Mouse (Mus musculus): ENCODE data around the gene Vps13d. TPM values are rescaled to one million over a fixed set of nuclear protein-coding genes. Genes with fewer than 3 reads are reported as not detected.

Vps13d gene
- total and polyA plus RNA-seq, 3 experiments = 9.4 to 9.8 (median 9.7) TPM

DNA sequence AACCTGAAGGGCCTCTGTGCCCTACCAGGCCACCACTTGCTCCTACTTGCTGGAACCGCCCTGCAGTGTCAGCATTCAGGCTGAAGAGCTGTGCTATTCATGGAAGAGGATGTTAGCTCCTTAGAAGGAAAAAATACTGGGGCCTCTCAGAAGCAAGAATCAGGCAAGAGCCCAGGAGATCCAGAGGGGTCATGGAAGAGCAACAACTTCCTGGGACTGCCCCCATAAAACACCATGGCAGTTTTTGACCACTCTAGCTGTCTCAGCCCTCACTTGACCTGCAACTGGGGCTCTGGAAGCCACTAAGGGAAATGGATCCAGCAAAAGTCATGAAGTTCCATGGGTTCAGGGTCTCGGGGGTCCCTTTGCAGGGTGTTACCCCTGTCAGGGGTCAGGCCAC, 20.6 kb upstream of the Vps13d start:
- no peaks in the 10 kb centered on the region for H3K9me3 ChIP-seq (replicated peaks; ENCODE audit: low read length)
- no peaks in the 10 kb centered on the region for H3K27me3 ChIP-seq (replicated peaks)
- no peak overlapping the region for H3K4me2 ChIP-seq (ENCODE audit: insufficient read depth, low read depth, poor library complexity, severe bottlenecking)
- dilution Hi-C loops (cut with MboI; ENCODE audit: extremely low pct_ligation_motif_present, extremely low pct_unique_long_range_greater_than_20kb, low sequenced_read_pairs) (no loop called here), in situ Hi-C loops (cut with MboI; ENCODE audit: low pct_ligation_motif_present, low pct_unique_long_range_greater_than_20kb, low sequenced_read_pairs) (loop anchor here (5.0 kb wide), 1 partner anchor 67 kb away; no protein-coding TSS in a partner anchor)
- H3K79me2 ChIP-seq (replicated peaks; ENCODE audit: control insufficient read depth, extremely low read depth, insufficient read depth, poor library complexity, severe bottlenecking) = no peaks in the 10 kb centered on the region
- H3K27ac ChIP-seq (ENCODE audit: insufficient read depth, low read depth) = no peak overlapping the region
- TF ChIP-seq RCOR1 (conservative IDR thresholded peaks at IDR 0.05; ENCODE audit: low read depth, low read length) = no peak
- peaks cover 7 to 28% of the 10 kb centered on the region in 2 experiments; a peak in 3 of 4 replicates for H3K4me1 ChIP-seq (ENCODE audit: control insufficient read depth in 1 of 2, insufficient read depth in 2 of 2)
- no peak for DNase-seq (ENCODE audit: extremely low read depth)
- H3K4me3 ChIP-seq (replicated peaks in 1 of 3; ENCODE audit: low read depth in 2 of 3, low read length in 2 of 3, poor library complexity in 1 of 3) = no peak overlapping the region
- no peak overlapping the region for H3K9ac ChIP-seq (ENCODE audit: insufficient read depth, low read depth)
- H3K36me3 ChIP-seq (replicated peaks in 1 of 2; ENCODE audit: control insufficient read depth in 1 of 2, insufficient read depth in 1 of 2, low read length in 1 of 2) = peaks cover 44 to 74% of the 10 kb centered on the region in 2 experiments

DNA sequence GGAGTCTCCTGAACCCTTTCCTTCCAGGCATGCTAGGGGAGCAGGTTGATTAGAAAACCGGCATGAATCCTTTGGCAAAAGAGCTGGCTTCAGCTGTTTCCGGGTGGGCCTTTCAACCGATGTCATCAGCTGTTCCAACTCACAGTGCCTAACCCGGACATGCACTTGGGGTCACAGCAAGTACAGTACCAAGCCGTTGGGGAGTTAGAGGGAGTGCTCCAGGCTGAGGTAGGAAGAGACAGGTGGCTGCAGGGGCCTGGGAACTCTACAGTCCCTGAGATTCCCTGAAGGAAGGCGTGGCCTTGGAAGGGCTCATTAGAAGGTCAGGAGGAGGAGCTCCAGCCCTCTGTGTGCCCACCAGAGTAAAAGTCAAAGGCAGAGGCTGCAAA, 20.0 kb upstream of the Vps13d start:
- Histone ChIP-seq H3K4me3 (replicated peaks in 1 of 3; ENCODE audit: low read depth in 2 of 3, low read length in 2 of 3, poor library complexity in 1 of 3) (no peak overlapping the region), H3K4me2 (ENCODE audit: insufficient read depth, low read depth, poor library complexity, severe bottlenecking) (no peak overlapping the region), H3K27me3 (replicated peaks) (no peaks in the 10 kb centered on the region), H3K9ac (ENCODE audit: insufficient read depth, low read depth) (no peak overlapping the region), H3K36me3 (replicated peaks in 1 of 2; ENCODE audit: control insufficient read depth in 1 of 2, insufficient read depth in 1 of 2, low read length in 1 of 2) (peaks cover 44 to 68% of the 10 kb centered on the region in 2 experiments), H3K9me3 (replicated peaks; ENCODE audit: low read length) (no peaks in the 10 kb centered on the region), H3K4me1 (ENCODE audit: control insufficient read depth in 1 of 2, insufficient read depth in 2 of 2) (peaks cover under 1 to 26% of the 10 kb centered on the region in 2 experiments; a peak in 3 of 4 replicates), H3K27ac (ENCODE audit: insufficient read depth, low read depth) (no peak overlapping the region), H3K79me2 (replicated peaks; ENCODE audit: control insufficient read depth, extremely low read depth, insufficient read depth, poor library complexity, severe bottlenecking) (no peaks in the 10 kb centered on the region)
- in situ Hi-C loops (cut with MboI; ENCODE audit: low pct_ligation_motif_present, low pct_unique_long_range_greater_than_20kb, low sequenced_read_pairs) (loop anchor here (5.0 kb wide), 1 partner anchor 68 kb away; no protein-coding TSS in a partner anchor), dilution Hi-C loops (cut with MboI; ENCODE audit: extremely low pct_ligation_motif_present, extremely low pct_unique_long_range_greater_than_20kb, low sequenced_read_pairs) (no loop called here)
- no peak for DNase-seq (ENCODE audit: extremely low read depth)
- no peak for TF ChIP-seq CHD2 (IDR thresholded peaks at IDR 0.05; ENCODE audit: low read length)
- TF ChIP-seq CHD1 (IDR thresholded peaks at IDR 0.05; ENCODE audit: low read depth, low read length) = no peak
- TF ChIP-seq USF2 (conservative IDR thresholded peaks at IDR 0.05; ENCODE audit: low read depth, low read length) = no peak
- TF ChIP-seq ZNF384 (IDR thresholded peaks at IDR 0.05; ENCODE audit: low read depth, low read length) = no peak
- no peak for TF ChIP-seq MAFK (IDR thresholded peaks at IDR 0.05; ENCODE audit: insufficient replicate concordance, low read length)
- no peak for TF ChIP-seq KAT2A (IDR thresholded peaks at IDR 0.05; ENCODE audit: insufficient replicate concordance, low read length)
- TF ChIP-seq POLR2A (IDR thresholded peaks at IDR 0.05; ENCODE audit: low read depth, low read length) = no peak
- TF ChIP-seq IRF4 (IDR thresholded peaks at IDR 0.05; ENCODE audit: low read depth, low read length) = no peak
- TF ChIP-seq POLR2AphosphoS2 (IDR thresholded peaks at IDR 0.05; ENCODE audit: low read depth, low read length) = no peak
- TF ChIP-seq ZC3H11A (IDR thresholded peaks at IDR 0.05; ENCODE audit: low read depth, low read length) = no peak
- TF ChIP-seq CTCF (conservative IDR thresholded peaks at IDR 0.05 in 1 of 2, IDR thresholded peaks at IDR 0.05 in 1 of 2; ENCODE audit: low read depth in 2 of 2, low read length in 2 of 2) = no peak
- no peak for TF ChIP-seq JUND (conservative IDR thresholded peaks at IDR 0.05; ENCODE audit: low read depth, low read length)
- no peak for TF ChIP-seq PAX5 (IDR thresholded peaks at IDR 0.05; ENCODE audit: low read length)

All from CH12.LX (cell line).